Mouse (Mus musculus) erythroblast, embryonic 14.5 days (primary cell): ENCODE data around the gene Umad1.

Experiments used
- GATA1 ChIP-seq: IDR thresholded peaks from 2 replicates; pipeline ENCODE4 v1.6.1; 2012; ENCODE audit warnings: low read length, inconsistent platforms, mixed read lengths
- TAL1 ChIP-seq: IDR thresholded peaks from 3 replicates; pipeline ENCODE4 v1.6.1; 2012; ENCODE audit warnings: low read length, inconsistent platforms, mixed read lengths

DNA sequence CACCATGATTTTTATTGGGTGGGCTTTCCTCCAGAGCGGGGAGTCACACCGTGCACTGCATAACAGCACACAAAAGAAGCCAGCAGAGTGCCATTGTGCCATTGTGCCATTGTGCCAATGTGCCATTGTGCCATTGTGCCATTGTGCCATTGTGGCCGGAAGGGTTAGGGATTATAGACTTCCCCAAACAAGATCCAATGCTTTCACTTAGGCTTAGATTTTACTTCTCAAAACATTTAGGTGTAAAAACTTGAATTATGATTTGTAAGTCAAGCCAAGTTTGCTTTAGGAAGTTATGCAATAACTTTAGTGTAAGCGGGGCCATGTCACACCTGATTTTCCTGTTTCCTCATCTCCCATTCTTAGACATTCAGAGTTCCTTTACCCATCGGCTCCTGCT lies 156.7 kb downstream of the Umad1 start:
- TF ChIP-seq GATA1 (no peak), TAL1 (no peak)
